Mouse (Mus musculus) heart, adult 2 months (tissue): ENCODE measurements at regions not wholly inside any gene's neighbourhood (a gene's known extent, or its start where the extent isn't known, plus 50 kb on each side); places are given as distances from the start of the nearest gene placed in this dataset.
A peak's percentile ranks its signal among the peaks of the same experiment; 100 is the strongest.

Source experiments
- DNase-seq, 2 experiments: peaks; one replicate each; pipeline ENCODE4 v3.0.0; 2021
- H3K27ac ChIP-seq: fragments of 200-600 bp; 2 replicates; pipeline ENCODE4 v1.8.1; 2022
- H3K27me3 ChIP-seq: fragments of 200-500 bp; 2 replicates; pipeline ENCODE4 v1.6.1; 2012; ENCODE audit warnings: mild to moderate bottlenecking, low read length, inconsistent platforms, mixed read lengths; ENCODE audit not compliant: control insufficient read depth, insufficient read depth
- H3K36me3 ChIP-seq: fragments of 200-500 bp; 2 replicates; pipeline ENCODE4 v1.6.1; 2012; ENCODE audit warnings: low read length, inconsistent platforms; ENCODE audit not compliant: control insufficient read depth, insufficient read depth
- H3K4me1 ChIP-seq: fragments of 200-500 bp; 2 replicates; pipeline ENCODE4 v1.6.1; 2011; ENCODE audit warnings: low read length; ENCODE audit not compliant: control insufficient read depth, insufficient read depth
- H3K4me3 ChIP-seq: fragments of 200-600 bp; 2 replicates; pipeline ENCODE4 v1.8.1; 2022
- H3K79me2 ChIP-seq: fragments of 200-500 bp; replicated peaks from 2 replicates; pipeline ENCODE4 v1.6.1; 2012; ENCODE audit warnings: mild to moderate bottlenecking, inconsistent platforms, low read length, moderate library complexity, mixed read lengths; ENCODE audit not compliant: control insufficient read depth, insufficient read depth
- H3K9ac ChIP-seq: fragments of 200-500 bp; 2 replicates; pipeline ENCODE4 v1.6.1; 2012; ENCODE audit warnings: low read depth, mild to moderate bottlenecking, control low read depth, inconsistent platforms, low read length, mixed read lengths
- CTCF ChIP-seq: fragments of 200-600 bp; IDR thresholded peaks from 2 replicates; pipeline ENCODE4 v1.8.1; 2022; ENCODE audit warnings: antibody characterized with exemption, mild to moderate bottlenecking, moderate library complexity
- EP300 ChIP-seq: fragments of 200-500 bp; IDR thresholded peaks from 2 replicates; pipeline ENCODE4 v1.6.1; 2011; ENCODE audit warnings: low read depth, low read length, control low read depth; ENCODE audit not compliant: insufficient read depth
- POLR2A ChIP-seq: fragments of 200-500 bp; IDR thresholded peaks from 2 replicates; pipeline ENCODE4 v1.6.1; 2011; ENCODE audit warnings: mild to moderate bottlenecking, low read depth, low read length, control low read depth; ENCODE audit not compliant: insufficient read depth
- WGBS: fragments of 180-500 bp; shearing (Covaris S2); methylation state at CpG from one replicate; pipeline ENCODE4 v1.1.7; 2018; 5-methylcytosine and 5-hydroxymethylcytosine counted together
- intact Hi-C: fragments of 180-260 bp; cut with DNase I; formaldehyde crosslinking; loops from one replicate; pipeline ENCODE4 v1.15.1; 2025

- H3K9ac ChIP-seq, result no peak overlapping the region
- TF ChIP-seq CTCF (no peak), POLR2A (no peak), EP300 (0 out of 2 replicates have a peak, but pooled peaks have one; percentile 44)
- peak; percentile 19 to 23 for DNase-seq
- WGBS, result 44% methylated on average over 2 of the region's 2 CpGs
- H3K36me3 ChIP-seq, result no peaks in the 10 kb centered on the region; the same call in 1 of the 2 replicates
- no peak overlapping the region; the same call in 1 of the 2 replicates for H3K27ac ChIP-seq
- H3K4me3 ChIP-seq, result no peak overlapping the region
- intact Hi-C loops, result no loop called here
- H3K79me2 ChIP-seq, result no peaks in the 10 kb centered on the region
- no peaks in the 10 kb centered on the region for H3K4me1 ChIP-seq
- no peaks in the 10 kb centered on the region for H3K27me3 ChIP-seq
These were observed 363.5 kb upstream of the Ptger4 start for GRCm38 (mm10) chr15:5607533-5607932.

GRCm38 (mm10) chr15:5623021-5623420 lies 379.0 kb upstream of the Ptger4 start:
- Histone ChIP-seq H3K27me3 (no peaks in the 10 kb centered on the region), H3K4me3 (no peak overlapping the region), H3K27ac (no peak overlapping the region), H3K79me2 (no peaks in the 10 kb centered on the region), H3K36me3 (no peaks in the 10 kb centered on the region), H3K4me1 (no peaks in the 10 kb centered on the region), H3K9ac (no peak overlapping the region)
- intact Hi-C loops, result no loop called here
- no peak for DNase-seq
- TF ChIP-seq EP300 (no peak), CTCF (no peak), POLR2A (no peak)
- 87% methylated on average over 5 of the region's 5 CpGs for WGBS

DNA sequence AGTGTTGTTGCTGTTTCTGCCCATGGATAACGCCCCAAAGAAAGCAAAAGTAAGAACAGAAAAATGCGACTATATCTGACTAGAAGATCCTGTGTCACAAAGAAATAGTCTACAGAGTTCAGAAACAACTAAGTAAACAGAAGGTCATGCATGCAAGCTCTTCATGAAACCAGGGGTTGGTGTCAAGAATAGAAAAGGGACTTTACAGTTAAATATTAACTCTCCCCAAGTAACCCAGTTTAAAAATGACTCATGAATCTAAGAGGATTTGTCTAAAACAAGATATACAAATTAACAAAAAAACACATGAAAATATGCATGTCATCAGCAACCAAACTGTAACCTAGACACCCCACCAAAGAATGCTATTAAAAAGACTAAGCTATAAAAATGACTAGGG lies 381.4 kb upstream of the Ptger4 start:
- 87% methylated on average over 2 of the region's 2 CpGs for WGBS
- intact Hi-C loops, result no loop called here
- no peak for DNase-seq
- Histone ChIP-seq H3K9ac (no peak overlapping the region), H3K4me1 (no peaks in the 10 kb centered on the region), H3K79me2 (no peaks in the 10 kb centered on the region), H3K36me3 (no peaks in the 10 kb centered on the region), H3K4me3 (no peak overlapping the region), H3K27me3 (no peaks in the 10 kb centered on the region), H3K27ac (no peak overlapping the region)
- no peak for TF ChIP-seq CTCF
- no peak for TF ChIP-seq EP300
- TF ChIP-seq POLR2A, result no peak

DNA sequence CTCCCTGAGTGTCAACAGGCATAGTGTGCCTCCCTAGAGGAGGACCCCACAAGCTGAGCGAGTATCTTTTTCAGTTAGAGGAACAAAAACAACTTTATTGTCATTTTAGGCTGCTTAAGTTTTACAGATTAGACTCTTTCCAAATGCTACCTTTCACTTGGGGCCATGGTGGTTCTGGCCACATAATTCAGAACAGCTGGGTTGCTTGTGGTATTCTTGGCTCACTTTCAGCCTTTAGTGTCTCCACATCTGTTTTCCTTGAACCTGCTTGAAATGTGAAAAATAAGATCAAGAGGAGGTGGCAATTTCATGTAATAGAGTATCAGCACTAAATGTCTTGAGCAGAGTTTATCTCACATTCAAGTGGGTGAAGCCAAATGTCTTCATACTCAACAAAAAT lies 402.7 kb upstream of the Ptger4 start:
- no peak overlapping the region for H3K4me3 ChIP-seq
- WGBS, result 47% methylated on average over 1 of the region's 1 CpGs
- H3K27me3 ChIP-seq, result no peaks in the 10 kb centered on the region
- H3K36me3 ChIP-seq, result no peaks in the 10 kb centered on the region
- no peak overlapping the region for H3K9ac ChIP-seq
- H3K27ac ChIP-seq, result no peak overlapping the region
- no peak for DNase-seq
- no peaks in the 10 kb centered on the region for H3K4me1 ChIP-seq
- no peaks in the 10 kb centered on the region for H3K79me2 ChIP-seq
- no peak for TF ChIP-seq EP300
- no peak for TF ChIP-seq POLR2A
- intact Hi-C loops, result no loop called here

DNA sequence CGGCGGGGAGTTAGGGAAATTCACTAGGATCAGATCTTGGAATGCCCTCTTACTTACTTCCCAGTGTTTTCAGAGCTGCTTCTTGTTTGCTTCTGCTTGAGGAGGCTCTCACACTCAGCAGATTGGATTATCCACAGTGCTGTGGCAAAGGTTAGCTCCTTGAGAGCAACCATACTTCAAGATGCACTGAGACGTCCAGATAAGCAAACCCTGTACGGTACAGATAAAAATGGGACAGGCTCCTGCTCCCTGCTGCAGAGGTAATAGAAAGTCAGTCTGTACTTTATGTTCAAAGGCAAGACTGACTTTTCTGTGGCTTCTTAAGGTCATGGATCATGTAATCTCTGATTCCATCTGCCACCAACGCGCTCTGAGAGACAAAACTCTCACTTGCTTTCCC lies 414.8 kb upstream of the Ptger4 start:
- Histone ChIP-seq H3K9ac (no peak overlapping the region), H3K36me3 (no peaks in the 10 kb centered on the region), H3K4me1 (no peaks in the 10 kb centered on the region), H3K79me2 (no peaks in the 10 kb centered on the region), H3K4me3 (no peak overlapping the region), H3K27ac (no peak overlapping the region), H3K27me3 (no peaks in the 10 kb centered on the region)
- intact Hi-C loops, result no loop called here
- no peak for DNase-seq
- 68% methylated on average over 6 of the region's 6 CpGs for WGBS
- no peak for TF ChIP-seq EP300

GRCm38 (mm10) chr15:5660819-5661218 lies 416.8 kb upstream of the Ptger4 start:
- Histone ChIP-seq H3K36me3 (no peaks in the 10 kb centered on the region), H3K79me2 (no peaks in the 10 kb centered on the region), H3K9ac (no peak overlapping the region), H3K4me3 (no peak overlapping the region), H3K27ac (no peak overlapping the region), H3K4me1 (no peaks in the 10 kb centered on the region), H3K27me3 (no peaks in the 10 kb centered on the region)
- intact Hi-C loops, result no loop called here
- TF ChIP-seq POLR2A, result no peak
- no peak for TF ChIP-seq CTCF
- TF ChIP-seq EP300, result no peak
- 54% methylated on average over 3 of the region's 3 CpGs for WGBS
- DNase-seq, result no peak

GRCm38 (mm10) chr15:5671781-5672180 lies 427.8 kb upstream of the Ptger4 start:
- intact Hi-C loops, result loop anchor here (10.0 kb wide), 1 partner anchor 427 kb away; the partner anchor contains the start of gene Ptger4
- TF ChIP-seq CTCF (no peak), POLR2A (no peak), EP300 (no peak)
- no peak overlapping the region for H3K4me3 ChIP-seq
- no peak for DNase-seq
- H3K4me1 ChIP-seq, result no peaks in the 10 kb centered on the region; the same call in 1 of the 2 replicates
- H3K79me2 ChIP-seq, result no peaks in the 10 kb centered on the region
- H3K36me3 ChIP-seq, result no peaks in the 10 kb centered on the region; the same call in 1 of the 2 replicates
- H3K27me3 ChIP-seq, result no peaks in the 10 kb centered on the region
- H3K9ac ChIP-seq, result no peak overlapping the region
- no peak overlapping the region for H3K27ac ChIP-seq
